Mouse (Mus musculus) cerebellum, adult 2 months (tissue): ENCODE measurements at regions not wholly inside any gene's neighbourhood (a gene's known extent, or its start where the extent isn't known, plus 50 kb on each side); places are given as distances from the start of the nearest gene placed in this dataset.

Experiments
- CTCF ChIP-seq: fragments of 200-500 bp; IDR thresholded peaks from 2 replicates; pipeline ENCODE4 v1.5.1; 2011; ENCODE audit warnings: low read depth, mild to moderate bottlenecking, control low read depth, low read length, moderate library complexity, borderline replicate concordance; ENCODE audit not compliant: insufficient read depth
- POLR2A ChIP-seq: fragments of 200-500 bp; IDR thresholded peaks from 2 replicates; pipeline ENCODE4 v1.6.1; 2011; ENCODE audit warnings: low read length, control low read depth, borderline replicate concordance; ENCODE audit not compliant: insufficient read depth

DNA sequence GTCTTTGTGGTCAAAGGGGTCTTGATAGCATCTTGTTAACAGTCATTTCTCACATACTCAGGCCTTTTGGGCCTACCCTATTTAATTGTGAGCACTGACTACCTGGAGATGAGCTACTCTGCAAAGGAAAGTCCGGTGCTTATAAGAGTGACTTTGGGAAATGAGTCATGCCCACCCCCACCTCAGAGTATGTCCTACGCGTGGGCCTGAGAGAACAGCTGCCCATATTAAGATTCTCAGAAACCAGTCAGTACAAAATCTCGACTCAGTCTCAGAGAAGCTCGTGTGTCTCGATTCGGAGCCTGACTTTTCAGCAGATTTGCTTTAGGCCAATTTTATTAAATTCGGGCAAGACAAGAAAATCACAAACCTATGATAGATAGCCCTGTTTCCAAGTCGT lies 301.1 kb downstream of the Xpnpep1 start:
- TF ChIP-seq POLR2A: no peak
- no peak for TF ChIP-seq CTCF
